24 mouse cellular contexts compared by ENCODE assay signal in the genomic region with DNA sequence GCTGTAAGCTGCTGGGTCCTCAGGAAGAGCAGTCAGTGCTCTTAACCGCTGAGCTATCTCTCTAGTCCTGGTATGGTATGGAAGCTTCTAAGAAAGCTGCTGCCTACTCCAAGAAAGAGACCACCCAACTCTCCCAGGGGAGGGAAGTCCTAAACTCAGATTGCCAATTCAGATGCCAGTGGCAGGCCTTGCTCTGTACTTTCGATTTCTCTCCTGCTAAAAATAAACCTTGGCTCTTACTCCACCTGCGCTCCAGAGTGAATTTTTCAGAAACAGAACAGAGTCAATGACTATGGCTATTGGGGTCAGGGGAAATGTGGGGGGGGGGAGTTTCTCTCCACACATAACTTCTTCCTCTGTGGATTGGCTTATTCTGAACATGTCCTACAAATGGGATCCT. TPM values are rescaled to one million over a fixed set of nuclear protein-coding genes. Genes with fewer than 3 reads are reported as not detected.
"Had no signal": no experiment of that assay in that cellular context is flagged by ENCODE, and none has a peak within 500 bp of the region (broad histone marks: within the 10 kb centered on the region; RNA-seq: fewer than 3 reads in every experiment).

No protein-coding gene starts in this region.

- DNase-seq: kidney, postnatal 14 days; left cerebral cortex, postnatal 4 days; lung, embryonic 14.5 days; lung, postnatal 10 days; lung, postnatal 4 days; midbrain, embryonic 14.5 days; retina, postnatal 1 day; right cerebral cortex, postnatal 4 days; spleen, adult 18-20 months; thymus, adult 2 months; thymus, postnatal 25 days had no signal

- H3K27me3 ChIP-seq: limb, embryonic 13.5 days; neural tube, embryonic 13.5 days; stomach, embryonic 15.5 days had no signal

- H3K4me1 ChIP-seq: midbrain, embryonic 10.5 days; neural tube, embryonic 13.5 days; stomach, embryonic 15.5 days had no signal

- H3K4me2 ChIP-seq: limb, embryonic 13.5 days; liver, embryonic 11.5 days; lung, embryonic 14.5 days; neural tube, embryonic 13.5 days; stomach, embryonic 15.5 days had no signal

- H3K4me3 ChIP-seq: limb, embryonic 13.5 days; midbrain, embryonic 10.5 days; neural tube, embryonic 13.5 days; stomach, embryonic 15.5 days had no signal

- H3K9me3 ChIP-seq: limb, embryonic 13.5 days; neural tube, embryonic 13.5 days; stomach, embryonic 15.5 days had no signal

- H3K27ac ChIP-seq: limb, embryonic 13.5 days; midbrain, embryonic 10.5 days; neural tube, embryonic 13.5 days; stomach, embryonic 15.5 days had no signal

- H3K9ac ChIP-seq: limb, embryonic 13.5 days; lung, embryonic 14.5 days; neural tube, embryonic 13.5 days; stomach, embryonic 15.5 days had no signal

RNA-seq across cellular contexts. Expression of gene Crxos, which starts 49.2 kb away (rescaled TPM):
- total RNA-seq: left cerebral cortex, postnatal 4 days; megakaryocyte, adult 5-6 weeks had no signal
- polyA plus RNA-seq: large intestine, adult 2 months; limb, embryonic 13.5 days; liver, embryonic 11.5 days; liver, embryonic 16.5 days; lung, embryonic 14.5 days; midbrain, embryonic 10.5 days; midbrain, embryonic 14.5 days; neural tube, embryonic 13.5 days; stomach, embryonic 15.5 days; testis, adult 2 months had no signal

RNA-seq across cellular contexts. Expression of gene Crx, which starts 51.9 kb away (rescaled TPM):
- total RNA-seq: layer of hippocampus, adult 8-10 months; layer of hippocampus, postnatal 14 days; left cerebral cortex, adult 18-20 months; left cerebral cortex, postnatal 10 days; left cerebral cortex, postnatal 4 days; megakaryocyte, adult 5-6 weeks had no signal
- polyA plus RNA-seq: large intestine, adult 2 months; limb, embryonic 13.5 days; liver, embryonic 11.5 days; liver, embryonic 16.5 days; lung, embryonic 14.5 days; neural tube, embryonic 13.5 days; stomach, embryonic 15.5 days; testis, adult 2 months had no signal
